Mouse (Mus musculus): ENCODE measurements around the gene Col12a1. TPM values are rescaled to one million over a fixed set of nuclear protein-coding genes. Genes with fewer than 3 reads are reported as not detected.

Col12a1 gene
- polyA plus RNA-seq, 1 experiment from 2014 or later, result 3.8 TPM

DNA sequence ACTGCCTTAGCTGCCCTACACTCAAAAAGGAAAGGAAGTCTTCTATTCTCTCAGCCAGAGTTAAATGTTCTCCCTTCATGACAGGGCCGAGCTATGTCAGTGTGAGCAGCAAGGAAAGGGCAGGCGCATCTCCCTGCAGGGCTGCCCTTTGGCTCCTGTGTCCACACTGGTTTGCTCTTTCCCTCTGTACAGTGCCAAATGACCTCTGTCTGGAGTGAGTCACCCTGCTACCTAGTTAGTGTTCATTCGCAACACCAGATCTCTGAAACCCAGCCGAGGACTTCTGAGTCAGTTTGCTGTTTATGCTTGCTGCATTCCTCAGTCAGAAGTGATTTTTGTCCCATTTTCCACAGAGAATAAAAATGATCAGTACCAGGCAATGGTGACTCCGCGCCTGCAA, 108.3 kb downstream of the Col12a1 start:
- no peak for DNase-seq (ENCODE audit: low spot score)
- Histone ChIP-seq H3K4me3 (no peak overlapping the region), H3K9me3 (replicated peaks) (no peaks in the 10 kb centered on the region), H3K27me3 (ENCODE audit: low read depth, poor library complexity, severe bottlenecking) (peaks cover 30% of the 10 kb centered on the region), H3K27ac (replicated peaks) (no peak overlapping the region), H3K36me3 (no peaks in the 10 kb centered on the region), H3K4me1 (peaks cover 13% of the 10 kb centered on the region)
- 80% methylated on average over 6 of the region's 6 CpGs for WGBS

DNA sequence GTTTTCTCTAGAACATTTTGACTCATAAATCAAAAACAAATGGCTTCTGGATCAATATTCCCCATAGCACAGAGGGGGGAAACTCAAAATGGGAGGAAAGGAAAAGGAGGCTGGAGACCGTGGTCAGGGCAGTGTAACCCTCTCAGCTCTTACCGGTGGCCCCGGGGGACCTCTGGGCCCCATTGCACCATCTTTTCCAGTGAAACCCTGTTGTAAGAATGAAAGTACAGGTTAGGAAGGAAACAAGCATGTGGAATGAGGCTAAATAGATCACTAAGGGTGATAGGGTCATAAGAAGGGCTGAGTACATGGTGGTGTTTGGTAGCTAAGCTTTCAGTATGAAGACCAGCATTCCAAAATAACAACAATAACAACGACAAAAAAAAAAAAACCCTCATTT, 109.0 kb downstream of the Col12a1 start:
- Histone ChIP-seq H3K27ac (replicated peaks) (no peak overlapping the region), H3K9me3 (replicated peaks) (no peaks in the 10 kb centered on the region), H3K4me3 (no peak overlapping the region), H3K4me1 (peaks cover 13% of the 10 kb centered on the region), H3K36me3 (no peaks in the 10 kb centered on the region), H3K27me3 (ENCODE audit: low read depth, poor library complexity, severe bottlenecking) (peaks cover 37% of the 10 kb centered on the region)
- DNase-seq (ENCODE audit: low spot score), result no peak
- WGBS, result 86% methylated on average over 4 of the region's 4 CpGs

DNA sequence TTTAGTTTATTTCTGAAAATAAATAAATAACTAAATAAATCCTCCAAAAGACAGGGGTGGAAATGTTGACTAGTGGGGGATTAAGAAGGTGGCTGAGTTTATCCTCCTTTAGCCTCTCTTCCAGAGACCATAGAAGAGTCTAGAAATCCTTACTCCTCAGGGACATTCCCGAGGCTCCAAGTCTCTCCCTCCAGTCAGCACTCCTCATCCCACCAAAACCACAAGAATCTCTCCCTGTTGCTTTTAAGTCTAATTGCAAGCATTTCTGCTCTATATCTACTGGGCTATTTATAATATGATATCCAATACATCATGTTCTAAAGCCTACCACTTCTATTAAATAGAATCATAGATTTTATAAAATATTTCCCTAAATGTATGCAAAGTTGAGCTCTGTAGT, 109.8 kb downstream of the Col12a1 start:
- peaks cover 13% of the 10 kb centered on the region for H3K4me1 ChIP-seq
- 79% methylated on average over 1 of the region's 1 CpGs for WGBS
- H3K36me3 ChIP-seq, result no peaks in the 10 kb centered on the region
- no peak overlapping the region for H3K27ac ChIP-seq (replicated peaks)
- peaks cover 45% of the 10 kb centered on the region for H3K27me3 ChIP-seq (ENCODE audit: low read depth, poor library complexity, severe bottlenecking)
- no peaks in the 10 kb centered on the region for H3K9me3 ChIP-seq (replicated peaks)
- no peak for DNase-seq (ENCODE audit: low spot score)
- H3K4me3 ChIP-seq, result no peak overlapping the region

DNA sequence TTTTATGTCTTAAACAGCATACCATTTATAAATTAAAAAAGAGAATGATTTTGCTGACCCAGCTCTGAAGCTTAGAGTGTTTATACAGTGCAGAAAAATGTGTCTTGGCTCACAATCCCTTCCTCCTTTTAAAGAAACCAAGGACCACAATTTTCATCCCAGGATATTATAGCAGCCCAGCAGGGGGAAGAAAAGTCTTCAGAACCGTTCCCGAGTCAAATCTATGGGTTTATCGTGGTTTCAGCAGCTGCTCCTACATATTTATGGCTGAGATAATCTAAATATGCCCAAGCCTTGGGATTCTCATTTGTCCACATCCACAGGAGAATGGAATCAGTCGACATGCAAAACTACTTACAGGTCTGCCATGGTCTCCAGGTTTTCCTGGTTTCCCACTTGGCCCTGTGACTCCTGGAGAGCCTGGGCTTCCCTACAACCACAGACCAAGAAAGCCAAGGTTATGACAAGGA, 110.5 kb downstream of the Col12a1 start:
- peaks cover 48% of the 10 kb centered on the region for H3K27me3 ChIP-seq (ENCODE audit: low read depth, poor library complexity, severe bottlenecking)
- no peak for DNase-seq (ENCODE audit: low spot score)
- 76% methylated on average over 4 of the region's 4 CpGs for WGBS
- no peaks in the 10 kb centered on the region for H3K9me3 ChIP-seq (replicated peaks)
- H3K4me1 ChIP-seq, result peaks cover 13% of the 10 kb centered on the region
- H3K4me3 ChIP-seq, result no peak overlapping the region
- H3K27ac ChIP-seq (replicated peaks), result no peak overlapping the region
- no peaks in the 10 kb centered on the region for H3K36me3 ChIP-seq

DNA sequence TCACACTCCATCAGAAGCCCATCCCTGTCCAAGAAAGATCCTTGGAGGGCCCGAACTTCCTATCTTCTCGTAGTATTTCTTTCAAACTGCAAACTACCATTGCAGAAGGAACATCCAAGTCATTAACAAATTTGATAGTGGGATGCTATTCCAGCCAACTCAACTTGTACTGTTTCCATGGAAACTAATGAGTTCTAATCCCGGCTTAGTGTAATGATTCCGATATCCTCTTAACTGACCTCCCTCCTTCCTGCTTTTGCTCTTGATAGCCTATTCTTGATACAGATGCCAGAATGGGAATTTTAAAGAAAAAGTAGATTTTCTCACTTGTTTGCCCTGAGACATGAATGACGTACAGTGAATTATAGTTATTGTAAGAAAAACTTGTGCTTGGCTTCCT, 112.5 kb downstream of the Col12a1 start:
- DNase-seq (ENCODE audit: low spot score), result no peak
- H3K4me3 ChIP-seq, result no peak overlapping the region
- H3K27me3 ChIP-seq (ENCODE audit: low read depth, poor library complexity, severe bottlenecking), result peaks cover 48% of the 10 kb centered on the region
- no peaks in the 10 kb centered on the region for H3K9me3 ChIP-seq (replicated peaks)
- H3K27ac ChIP-seq (replicated peaks), result no peak overlapping the region
- 54% methylated on average over 5 of the region's 5 CpGs for WGBS
- H3K36me3 ChIP-seq, result no peaks in the 10 kb centered on the region
- H3K4me1 ChIP-seq, result peaks cover 13% of the 10 kb centered on the region

GRCm38 (mm10) chr9:79605722-79606121, 112.9 kb downstream of the Col12a1 start:
- no peaks in the 10 kb centered on the region for H3K36me3 ChIP-seq
- peaks cover 13% of the 10 kb centered on the region for H3K4me1 ChIP-seq
- no peak for DNase-seq (ENCODE audit: low spot score)
- no peak overlapping the region for H3K27ac ChIP-seq (replicated peaks)
- peaks cover 50% of the 10 kb centered on the region for H3K27me3 ChIP-seq (ENCODE audit: low read depth, poor library complexity, severe bottlenecking)
- H3K9me3 ChIP-seq (replicated peaks), result no peaks in the 10 kb centered on the region
- WGBS, result 52% methylated on average over 5 of the region's 5 CpGs
- H3K4me3 ChIP-seq, result no peak overlapping the region

DNA sequence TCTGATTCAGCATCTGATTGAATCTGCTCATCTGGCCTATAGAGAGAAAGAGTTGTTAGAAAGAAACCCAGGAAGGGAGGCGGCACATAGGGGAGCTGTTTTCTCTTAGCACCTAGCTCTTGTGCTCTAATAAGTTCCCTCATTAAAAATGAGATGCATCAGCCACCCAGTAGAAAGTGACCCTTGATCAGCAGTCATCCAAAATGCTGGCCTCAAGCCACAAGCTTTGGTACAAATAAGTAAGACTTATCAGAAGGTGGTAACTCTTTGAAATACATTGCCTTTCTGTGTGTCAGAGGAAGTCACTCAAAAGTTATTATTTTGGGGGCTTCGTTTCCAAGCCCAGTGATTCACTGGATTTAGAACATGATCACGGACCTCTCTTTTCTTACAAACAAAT, 114.1 kb downstream of the Col12a1 start:
- Histone ChIP-seq H3K36me3 (no peaks in the 10 kb centered on the region), H3K27ac (replicated peaks) (no peak overlapping the region), H3K4me3 (no peak overlapping the region), H3K4me1 (peaks cover 13% of the 10 kb centered on the region), H3K9me3 (replicated peaks) (no peaks in the 10 kb centered on the region), H3K27me3 (ENCODE audit: low read depth, poor library complexity, severe bottlenecking) (peaks cover 48% of the 10 kb centered on the region)
- no peak for DNase-seq (ENCODE audit: low spot score)
- WGBS, result 88% methylated on average over 3 of the region's 3 CpGs

GRCm38 (mm10) chr9:79603448-79603847, 115.2 kb downstream of the Col12a1 start:
- no peak overlapping the region for H3K4me3 ChIP-seq
- no peaks in the 10 kb centered on the region for H3K9me3 ChIP-seq (replicated peaks)
- no peak for DNase-seq (ENCODE audit: low spot score)
- 87% methylated on average over 2 of the region's 2 CpGs for WGBS
- H3K36me3 ChIP-seq, result no peaks in the 10 kb centered on the region
- peaks cover 18% of the 10 kb centered on the region for H3K4me1 ChIP-seq
- H3K27ac ChIP-seq (replicated peaks), result no peak overlapping the region
- H3K27me3 ChIP-seq (ENCODE audit: low read depth, poor library complexity, severe bottlenecking), result peaks cover 40% of the 10 kb centered on the region

- Histone ChIP-seq H3K4me1 (peaks cover 5% of the 10 kb centered on the region), H3K27me3 (ENCODE audit: low read depth, poor library complexity, severe bottlenecking) (peaks cover 19% of the 10 kb centered on the region), H3K9me3 (replicated peaks) (no peaks in the 10 kb centered on the region), H3K4me3 (no peak overlapping the region), H3K36me3 (no peaks in the 10 kb centered on the region), H3K27ac (replicated peaks) (no peak overlapping the region)
- WGBS, result 94% methylated on average over 3 of the region's 3 CpGs
- DNase-seq (ENCODE audit: low spot score), result no peak
Measured at GRCm38 (mm10) chr9:79600237-79600570, 118.4 kb downstream of the Col12a1 start.

- no peaks in the 10 kb centered on the region for H3K9me3 ChIP-seq (replicated peaks)
- no peak overlapping the region for H3K27ac ChIP-seq (replicated peaks)
- no peaks in the 10 kb centered on the region for H3K36me3 ChIP-seq
- DNase-seq (ENCODE audit: low spot score), result no peak
- WGBS, result 86% methylated on average over 20 of the region's 20 CpGs
- H3K4me1 ChIP-seq, result peaks cover 5% of the 10 kb centered on the region
- no peak overlapping the region for H3K4me3 ChIP-seq
- peaks cover 13% of the 10 kb centered on the region for H3K27me3 ChIP-seq (ENCODE audit: low read depth, poor library complexity, severe bottlenecking)
Measured at GRCm38 (mm10) chr9:79599395-79600236, 119.0 kb downstream of the Col12a1 start.

GRCm38 (mm10) chr9:79598578-79598977, 120.1 kb downstream of the Col12a1 start:
- DNase-seq (ENCODE audit: low spot score), result no peak
- H3K4me3 ChIP-seq, result no peak overlapping the region
- 68% methylated on average over 1 of the region's 1 CpGs for WGBS
- no peak overlapping the region for H3K27ac ChIP-seq (replicated peaks)
- H3K4me1 ChIP-seq, result peaks cover 5% of the 10 kb centered on the region
- no peaks in the 10 kb centered on the region for H3K9me3 ChIP-seq (replicated peaks)
- no peaks in the 10 kb centered on the region for H3K36me3 ChIP-seq
- peaks cover 3% of the 10 kb centered on the region; the same call in 1 of the 2 replicates for H3K27me3 ChIP-seq (ENCODE audit: low read depth, poor library complexity, severe bottlenecking)

- 83% methylated on average over 4 of the region's 4 CpGs for WGBS
- H3K4me1 ChIP-seq, result no peaks in the 10 kb centered on the region
- H3K36me3 ChIP-seq, result no peaks in the 10 kb centered on the region
- no peaks in the 10 kb centered on the region for H3K27me3 ChIP-seq (ENCODE audit: low read depth, poor library complexity, severe bottlenecking)
- no peak for DNase-seq (ENCODE audit: low spot score)
- H3K9me3 ChIP-seq (replicated peaks), result no peaks in the 10 kb centered on the region
- no peak overlapping the region for H3K4me3 ChIP-seq
- no peak overlapping the region for H3K27ac ChIP-seq (replicated peaks)
Measured at GRCm38 (mm10) chr9:79586415-79587195, 132.0 kb downstream of the Col12a1 start.

- WGBS, result 87% methylated on average over 5 of the region's 5 CpGs
- Histone ChIP-seq H3K27ac (replicated peaks) (no peak overlapping the region), H3K4me3 (no peak overlapping the region), H3K9me3 (replicated peaks) (no peaks in the 10 kb centered on the region), H3K27me3 (ENCODE audit: low read depth, poor library complexity, severe bottlenecking) (no peaks in the 10 kb centered on the region), H3K4me1 (no peaks in the 10 kb centered on the region), H3K36me3 (no peaks in the 10 kb centered on the region)
- no peak for DNase-seq (ENCODE audit: low spot score)
Measured at GRCm38 (mm10) chr9:79566838-79567237, 151.8 kb downstream of the Col12a1 start.
